Mouse (Mus musculus) megakaryocyte, embryonic 14.5 days (primary cell): ENCODE data around the gene Nfe2l1.

Source experiments
- FLI1 ChIP-seq: IDR thresholded peaks from 2 replicates; pipeline ENCODE4 v1.6.1; 2012; ENCODE audit warnings: low read length, inconsistent platforms, mixed read lengths
- GATA1 ChIP-seq: IDR thresholded peaks from 3 replicates; pipeline ENCODE4 v1.6.1; 2012; ENCODE audit warnings: mixed read lengths, low read length, inconsistent platforms, borderline replicate concordance

- TF ChIP-seq FLI1 (no peak), GATA1 (no peak)
These were observed 9.7 kb upstream of the Nfe2l1 start for GRCm38 (mm10) chr11:96839428-96839827.
